23 mouse cellular contexts compared by ENCODE assay signal in genomic region chr1:73381578-73381977, GRCm38 (mm10).
DNase-seq lines count a peak whose midpoint lies in the region; ATAC-seq lines count a peak whose summit lies in the region.
"Had no signal": no experiment of that assay in that cellular context is flagged by ENCODE, and none has a peak within 500 bp of the region (broad histone marks: within the 10 kb centered on the region; RNA-seq: fewer than 3 reads in every experiment).

No protein-coding gene starts in this region.

- H3K27me3 ChIP-seq in kidney, embryonic 15.5 days: no peaks in the 10 kb centered on the region
- no peaks in the 10 kb centered on the region for H3K27me3 ChIP-seq in neural tube, embryonic 13.5 days
- no peaks in the 10 kb centered on the region for H3K27me3 ChIP-seq in limb, embryonic 12.5 days
- no peaks in the 10 kb centered on the region for H3K27me3 ChIP-seq in forebrain, embryonic 15.5 days
- H3K27me3 ChIP-seq: embryonic facial prominence, embryonic 12.5 days; embryonic facial prominence, embryonic 15.5 days; hindbrain, embryonic 12.5 days; hindbrain, embryonic 15.5 days had no signal

- H3K36me3 ChIP-seq in kidney, embryonic 15.5 days: no peaks in the 10 kb centered on the region
- no peaks in the 10 kb centered on the region for H3K36me3 ChIP-seq in neural tube, embryonic 13.5 days
- H3K36me3 ChIP-seq in limb, embryonic 12.5 days: no peaks in the 10 kb centered on the region
- H3K36me3 ChIP-seq in forebrain, embryonic 15.5 days: no peaks in the 10 kb centered on the region
- H3K36me3 ChIP-seq: embryonic facial prominence, embryonic 12.5 days; embryonic facial prominence, embryonic 15.5 days; hindbrain, embryonic 12.5 days; hindbrain, embryonic 15.5 days had no signal

- H3K4me3 ChIP-seq in kidney, embryonic 15.5 days (replicated peaks): no peak overlapping the region
- no peak overlapping the region for H3K4me3 ChIP-seq in neural tube, embryonic 13.5 days
- no peak overlapping the region for H3K4me3 ChIP-seq in limb, embryonic 12.5 days (replicated peaks)
- H3K4me3 ChIP-seq in forebrain, embryonic 15.5 days: no peak overlapping the region
- H3K4me3 ChIP-seq: embryonic facial prominence, embryonic 12.5 days; embryonic facial prominence, embryonic 15.5 days; heart, adult 2 months; hindbrain, embryonic 12.5 days; hindbrain, embryonic 15.5 days had no signal

- peaks cover 11% of the 10 kb centered on the region for H3K4me1 ChIP-seq in kidney, embryonic 15.5 days
- H3K4me1 ChIP-seq in neural tube, embryonic 13.5 days (replicated peaks): peaks cover 8% of the 10 kb centered on the region
- H3K4me1 ChIP-seq in limb, embryonic 12.5 days (replicated peaks): peaks cover 12% of the 10 kb centered on the region
- H3K4me1 ChIP-seq in forebrain, embryonic 15.5 days: no peaks in the 10 kb centered on the region
- H3K4me1 ChIP-seq: embryonic facial prominence, embryonic 15.5 days; hindbrain, embryonic 12.5 days; hindbrain, embryonic 15.5 days had no signal

- no peak overlapping the region for H3K4me2 ChIP-seq in kidney, embryonic 15.5 days
- H3K4me2 ChIP-seq in neural tube, embryonic 13.5 days: no peak overlapping the region
- H3K4me2 ChIP-seq in limb, embryonic 12.5 days: no peak overlapping the region
- no peak overlapping the region for H3K4me2 ChIP-seq in forebrain, embryonic 15.5 days (replicated peaks)
- H3K4me2 ChIP-seq: embryonic facial prominence, embryonic 12.5 days; embryonic facial prominence, embryonic 15.5 days; heart, embryonic 11.5 days; hindbrain, embryonic 12.5 days; hindbrain, embryonic 15.5 days had no signal

- WGBS in kidney, embryonic 15.5 days: 22% methylated on average over 9 of the region's 9 CpGs
- 47% methylated on average over 9 of the region's 9 CpGs for WGBS in neural tube, embryonic 13.5 days
- WGBS in limb, embryonic 12.5 days: 33% methylated on average over 9 of the region's 9 CpGs
- WGBS in forebrain, embryonic 15.5 days: 90% methylated on average over 9 of the region's 9 CpGs

- no peak overlapping the region for H3K9ac ChIP-seq in kidney, embryonic 15.5 days
- H3K9ac ChIP-seq in neural tube, embryonic 13.5 days: no peak overlapping the region
- H3K9ac ChIP-seq in limb, embryonic 12.5 days (replicated peaks): no peak overlapping the region
- H3K9ac ChIP-seq in forebrain, embryonic 15.5 days (replicated peaks): no peak overlapping the region
- H3K9ac ChIP-seq: embryonic facial prominence, embryonic 12.5 days; embryonic facial prominence, embryonic 15.5 days; hindbrain, embryonic 12.5 days; hindbrain, embryonic 15.5 days had no signal

- ATAC-seq in kidney, embryonic 15.5 days (replicated peaks; ENCODE audit: low FRiP score): peak; percentile 56
- ATAC-seq in neural tube, embryonic 13.5 days (ENCODE audit: low read depth): no peak
- ATAC-seq in limb, embryonic 12.5 days (ENCODE audit: insufficient number of reproducible peaks, insufficient read depth, low FRiP score, low TSS enrichment, low read depth): no peak
- ATAC-seq in forebrain, embryonic 15.5 days (replicated peaks): no peak
- ATAC-seq: activated CD4-positive, CD25-positive, alpha-beta regulatory T cell, adult 4 months; forebrain, embryonic 14.5 days had no signal

- peak; percentile 16 for DNase-seq in embryo, embryonic 10 days (ENCODE audit: low spot score)
- DNase-seq in embryo, embryonic 9.5 days (ENCODE audit: extremely low spot score): no peak
- DNase-seq in kidney, adult 9 months: no peak
- no peak for DNase-seq in neural tube, embryonic 10.5 days (ENCODE audit: extremely low spot score, low spot score)
- DNase-seq: adrenal gland, adult 8-10 months; adrenal gland, postnatal 25 days; cerebellum, adult 11-12 months; cerebellum, adult 8-10 months; cerebellum, postnatal 10 days; cerebellum, postnatal 36 days; gastrocnemius, postnatal 25 days; heart, adult 2 months had no signal

- H3K27ac ChIP-seq in kidney, embryonic 15.5 days: peak overlapping the region; percentile 63
- 0 out of 2 replicates have a peak overlapping the region, but pooled peaks have one; percentile 6 for H3K27ac ChIP-seq in neural tube, embryonic 13.5 days (replicated peaks)
- peak overlapping the region; percentile 59; the same call in 1 of the 2 replicates for H3K27ac ChIP-seq in limb, embryonic 12.5 days
- H3K27ac ChIP-seq in forebrain, embryonic 15.5 days (replicated peaks): no peak overlapping the region
- H3K27ac ChIP-seq: embryonic facial prominence, embryonic 12.5 days; embryonic facial prominence, embryonic 15.5 days; heart, adult 2 months; hindbrain, embryonic 12.5 days; hindbrain, embryonic 15.5 days had no signal

- no peaks in the 10 kb centered on the region for H3K9me3 ChIP-seq in kidney, embryonic 15.5 days (replicated peaks)
- H3K9me3 ChIP-seq in neural tube, embryonic 13.5 days: no peaks in the 10 kb centered on the region
- no peaks in the 10 kb centered on the region for H3K9me3 ChIP-seq in limb, embryonic 12.5 days
- H3K9me3 ChIP-seq in forebrain, embryonic 15.5 days: no peaks in the 10 kb centered on the region
- H3K9me3 ChIP-seq: embryonic facial prominence, embryonic 12.5 days; embryonic facial prominence, embryonic 15.5 days; hindbrain, embryonic 12.5 days; hindbrain, embryonic 15.5 days had no signal
